Mouse (Mus musculus): Measurements from ENCODE around the gene 4933402D24Rik.

- TF ChIP-seq CTCF (IDR thresholded peaks at IDR 0.05; ENCODE audit: low read depth, low read length) (no peak), POLR2A (IDR thresholded peaks at IDR 0.05; ENCODE audit: extremely low read depth, insufficient read depth, low read length) (no peak)
Observed at GRCm38 (mm10) chr1:63776902-63777630, 8.0 kb upstream of the 4933402D24Rik start.

Data from liver, adult 2 months (tissue).